Comparison of ENCODE assay signal across 9 mouse cellular contexts in genomic region chr16:44550843-44551242, GRCm38 (mm10). TPM values are rescaled to one million over a fixed set of nuclear protein-coding genes. Genes with fewer than 3 reads are reported as not detected.
DNase-seq lines count a peak whose midpoint lies in the region; ATAC-seq lines count a peak whose summit lies in the region.
"Had no signal": no experiment of that assay in that cellular context is flagged by ENCODE, and none has a peak within 500 bp of the region (broad histone marks: within the 10 kb centered on the region; RNA-seq: fewer than 3 reads in every experiment).

No protein-coding gene starts in this region.

- H3K27ac ChIP-seq in embryonic facial prominence, embryonic 15.5 days (replicated peaks) = peak overlapping the region; percentile 35
- H3K27ac ChIP-seq in hindbrain, embryonic 14.5 days = peak overlapping the region; percentile 20; the same call in 1 of the 2 replicates
- no peak overlapping the region for H3K27ac ChIP-seq in neural tube, embryonic 12.5 days

- H3K36me3 ChIP-seq in embryonic facial prominence, embryonic 15.5 days = peaks cover 4% of the 10 kb centered on the region; the same call in 1 of the 2 replicates
- H3K36me3 ChIP-seq in hindbrain, embryonic 14.5 days (replicated peaks; ENCODE audit: control insufficient read depth, insufficient read depth) = no peaks in the 10 kb centered on the region
- H3K36me3 ChIP-seq in neural tube, embryonic 12.5 days = no peaks in the 10 kb centered on the region; the same call in 1 of the 2 replicates

- WGBS in embryonic facial prominence, embryonic 15.5 days = 21% methylated on average over 5 of the region's 5 CpGs
- 14% methylated on average over 5 of the region's 5 CpGs for WGBS in hindbrain, embryonic 14.5 days
- 33% methylated on average over 5 of the region's 5 CpGs for WGBS in neural tube, embryonic 12.5 days

- no peaks in the 10 kb centered on the region for H3K27me3 ChIP-seq in embryonic facial prominence, embryonic 15.5 days
- no peaks in the 10 kb centered on the region for H3K27me3 ChIP-seq in hindbrain, embryonic 14.5 days (ENCODE audit: control insufficient read depth, insufficient read depth, low read length)
- no peaks in the 10 kb centered on the region for H3K27me3 ChIP-seq in neural tube, embryonic 12.5 days (replicated peaks)

- no peaks in the 10 kb centered on the region for H3K9me3 ChIP-seq in embryonic facial prominence, embryonic 15.5 days (replicated peaks)
- no peaks in the 10 kb centered on the region for H3K9me3 ChIP-seq in hindbrain, embryonic 14.5 days (ENCODE audit: control insufficient read depth, low read length)
- no peaks in the 10 kb centered on the region for H3K9me3 ChIP-seq in neural tube, embryonic 12.5 days

- H3K4me3 ChIP-seq in embryonic facial prominence, embryonic 15.5 days (replicated peaks) = no peak overlapping the region
- no peak overlapping the region for H3K4me3 ChIP-seq in hindbrain, embryonic 14.5 days (replicated peaks; ENCODE audit: low read length)
- H3K4me3 ChIP-seq in neural tube, embryonic 12.5 days = no peak overlapping the region
- H3K4me3 ChIP-seq: erythroblast, embryonic 14.5 days had no signal

- peak overlapping the region; percentile 2 for H3K4me2 ChIP-seq in embryonic facial prominence, embryonic 15.5 days (replicated peaks)
- peak overlapping the region; percentile 30; the same call in 1 of the 2 replicates for H3K4me2 ChIP-seq in hindbrain, embryonic 14.5 days (replicated peaks)
- peak overlapping the region; percentile 70 for H3K4me2 ChIP-seq in neural tube, embryonic 12.5 days (replicated peaks)

- ATAC-seq in embryonic facial prominence, embryonic 15.5 days (ENCODE audit: insufficient number of reproducible peaks, low FRiP score, low TSS enrichment, low read depth) = no peak
- ATAC-seq in hindbrain, embryonic 14.5 days (ENCODE audit: low FRiP score) = 0 out of 2 replicates have a peak, but pooled peaks have one; percentile 5
- no peak for ATAC-seq in neural tube, embryonic 12.5 days (ENCODE audit: low FRiP score, low read depth)

- no peak overlapping the region for H3K9ac ChIP-seq in embryonic facial prominence, embryonic 15.5 days
- peak overlapping the region; percentile 36 for H3K9ac ChIP-seq in hindbrain, embryonic 14.5 days
- H3K9ac ChIP-seq in neural tube, embryonic 12.5 days = peak overlapping the region; percentile 5; the same call in 1 of the 2 replicates

- H3K4me1 ChIP-seq in embryonic facial prominence, embryonic 15.5 days = peaks cover 84% of the 10 kb centered on the region
- H3K4me1 ChIP-seq in hindbrain, embryonic 14.5 days (replicated peaks; ENCODE audit: control insufficient read depth, insufficient read depth, low read length) = peaks cover 54% of the 10 kb centered on the region
- H3K4me1 ChIP-seq in neural tube, embryonic 12.5 days = peaks cover 77% of the 10 kb centered on the region

- DNase-seq in kidney, postnatal 14 days = peak; percentile 24
- DNase-seq in kidney, adult 8-10 months = no peak
- DNase-seq in hindbrain, embryonic 14.5 days (ENCODE audit: low spot score) = no peak
- DNase-seq in spleen, adult 12 weeks (ENCODE audit: low spot score) = no peak
- DNase-seq in retina, postnatal 1 day = no peak
- DNase-seq: thymus, postnatal 4 days had no signal

RNA-seq across cellular contexts. Expression of gene Boc, which starts 7.9 kb away (rescaled TPM):
- polyA plus RNA-seq in embryonic facial prominence, embryonic 15.5 days (2015; fragmentation: Nextera tagmentation; extraction: Ambion mirVana) = 42.3 and 49.1 TPM in 2 replicates
- 10.1 and 11.8 TPM in 2 replicates for polyA plus RNA-seq in hindbrain, embryonic 14.5 days (2014; fragmentation: Nextera tagmentation; extraction: Ambion mirVana)
- polyA plus RNA-seq in neural tube, embryonic 12.5 days (2016; fragmentation: Nextera tagmentation; extraction: Ambion mirVana) = 32.1 and 34.3 TPM in 2 replicates
- polyA plus RNA-seq: erythroblast, embryonic 14.5 days had no signal

Comparison
In these comparisons a context has a peak if more than half of its experiments do, and no peak if none do; other contexts are left out.
1. H3K4me2 ChIP-seq: peak in every context shown above with its lines; median percentile 70 in neural tube, embryonic 12.5 days; 30 in hindbrain, embryonic 14.5 days; 2 in embryonic facial prominence, embryonic 15.5 days.